23 mouse cellular contexts compared by ENCODE assay signal in genomic region chrX:52181401-52181800, GRCm38 (mm10). TPM values are rescaled to one million over a fixed set of nuclear protein-coding genes. Genes with fewer than 3 reads are reported as not detected.
A peak's percentile ranks its signal among the peaks of the same experiment; 100 is the strongest.
DNase-seq lines count a peak whose midpoint lies in the region; ATAC-seq and TF ChIP-seq lines count a peak whose summit lies in the region.
"Had no signal": no experiment of that assay in that cellular context is flagged by ENCODE, and none has a peak within 500 bp of the region (broad histone marks: within the 10 kb centered on the region; RNA-seq: fewer than 3 reads in every experiment).

No protein-coding gene starts in this region.

- no peaks in the 10 kb centered on the region for H3K9me3 ChIP-seq in forebrain, postnatal 0 days (ENCODE audit: low read length)
- no peaks in the 10 kb centered on the region for H3K9me3 ChIP-seq in forebrain, embryonic 14.5 days (replicated peaks; ENCODE audit: control insufficient read depth, low read length)
- H3K9me3 ChIP-seq in kidney, postnatal 0 days (replicated peaks; ENCODE audit: low read length) = no peaks in the 10 kb centered on the region
- H3K9me3 ChIP-seq: embryonic facial prominence, embryonic 12.5 days; embryonic facial prominence, embryonic 15.5 days; forebrain, embryonic 15.5 days; hindbrain, embryonic 12.5 days; hindbrain, embryonic 15.5 days had no signal

- 51% methylated on average over 2 of the region's 2 CpGs for WGBS in forebrain, postnatal 0 days
- 68% methylated on average over 2 of the region's 2 CpGs for WGBS in forebrain, embryonic 14.5 days
- 58% methylated on average over 2 of the region's 2 CpGs for WGBS in kidney, postnatal 0 days

- no peaks in the 10 kb centered on the region; the same call in 1 of the 2 replicates for H3K4me1 ChIP-seq in forebrain, postnatal 0 days (ENCODE audit: insufficient read depth)
- H3K4me1 ChIP-seq in forebrain, embryonic 14.5 days (ENCODE audit: control insufficient read depth, insufficient read depth, low read length) = no peaks in the 10 kb centered on the region
- H3K4me1 ChIP-seq in kidney, postnatal 0 days (replicated peaks; ENCODE audit: insufficient read depth, low read length) = no peaks in the 10 kb centered on the region
- H3K4me1 ChIP-seq: embryonic facial prominence, embryonic 15.5 days; hindbrain, embryonic 12.5 days; hindbrain, embryonic 15.5 days had no signal

- H3K27ac ChIP-seq in forebrain, postnatal 0 days (ENCODE audit: low read depth, low read length) = no peak overlapping the region
- H3K27ac ChIP-seq in forebrain, embryonic 14.5 days (ENCODE audit: low read depth, low read length) = no peak overlapping the region
- no peak overlapping the region for H3K27ac ChIP-seq in kidney, postnatal 0 days
- H3K27ac ChIP-seq: embryonic facial prominence, embryonic 12.5 days; embryonic facial prominence, embryonic 15.5 days; forebrain, embryonic 15.5 days; gastrocnemius, adult 2 months; hindbrain, embryonic 12.5 days; hindbrain, embryonic 15.5 days had no signal

- DNase-seq in forebrain, postnatal 0 days = peak; percentile 4
- DNase-seq in forebrain, embryonic 14.5 days (ENCODE audit: low spot score) = no peak
- peak; percentile 8 for DNase-seq in kidney, postnatal 0 days (ENCODE audit: low spot score)
- no peak for DNase-seq in kidney, adult 9 months
- peak; percentile 45 for DNase-seq in layer of hippocampus, adult 9-11 months
- DNase-seq in layer of hippocampus, adult 9-10 months (ENCODE audit: low spot score) = no peak
- DNase-seq in right cerebral cortex, postnatal 10 days (ENCODE audit: low spot score in 2 of 2) = peak; percentile 25
- DNase-seq in right cerebral cortex, postnatal 25 days = no peak
- DNase-seq: adrenal gland, postnatal 10 days; adrenal gland, postnatal 36 days; cerebellum, adult 11 months; cerebellum, adult 2 months; cerebellum, adult 9-11 months; cerebellum, postnatal 25 days; gastrocnemius, adult 2 months; gastrocnemius, postnatal 14 days; heart, adult 11 months had no signal

- no peaks in the 10 kb centered on the region for H3K27me3 ChIP-seq in forebrain, postnatal 0 days (ENCODE audit: insufficient read depth, low read length)
- H3K27me3 ChIP-seq in forebrain, embryonic 14.5 days (replicated peaks; ENCODE audit: control insufficient read depth, insufficient read depth, low read length) = no peaks in the 10 kb centered on the region
- no peaks in the 10 kb centered on the region for H3K27me3 ChIP-seq in kidney, postnatal 0 days (ENCODE audit: insufficient read depth, low read length)
- H3K27me3 ChIP-seq: embryonic facial prominence, embryonic 12.5 days; embryonic facial prominence, embryonic 15.5 days; forebrain, embryonic 15.5 days; hindbrain, embryonic 12.5 days had no signal

- ATAC-seq in forebrain, postnatal 0 days = 0 out of 2 replicates have a peak, but pooled peaks have one; percentile 20
- no peak for ATAC-seq in forebrain, embryonic 14.5 days
- ATAC-seq in kidney, postnatal 0 days (replicated peaks; ENCODE audit: low FRiP score, low read depth) = no peak
- ATAC-seq: forebrain, embryonic 15.5 days had no signal

- no peaks in the 10 kb centered on the region for H3K36me3 ChIP-seq in forebrain, postnatal 0 days (ENCODE audit: insufficient read depth)
- H3K36me3 ChIP-seq in forebrain, embryonic 14.5 days (ENCODE audit: control insufficient read depth, insufficient read depth, low read length) = no peaks in the 10 kb centered on the region
- no peaks in the 10 kb centered on the region for H3K36me3 ChIP-seq in kidney, postnatal 0 days (ENCODE audit: insufficient read depth, low read length)
- H3K36me3 ChIP-seq: embryonic facial prominence, embryonic 12.5 days; embryonic facial prominence, embryonic 15.5 days; forebrain, embryonic 15.5 days; hindbrain, embryonic 12.5 days; hindbrain, embryonic 15.5 days had no signal

- H3K9ac ChIP-seq in forebrain, postnatal 0 days = no peak overlapping the region
- no peak overlapping the region for H3K9ac ChIP-seq in forebrain, embryonic 14.5 days (ENCODE audit: low read length)
- H3K9ac ChIP-seq in kidney, postnatal 0 days (ENCODE audit: low read depth, low read length) = no peak overlapping the region
- H3K9ac ChIP-seq: embryonic facial prominence, embryonic 12.5 days; embryonic facial prominence, embryonic 15.5 days; forebrain, embryonic 15.5 days; hindbrain, embryonic 12.5 days; hindbrain, embryonic 15.5 days had no signal

- no peak overlapping the region for H3K4me3 ChIP-seq in forebrain, postnatal 0 days (ENCODE audit: low read depth, low read length)
- no peak overlapping the region for H3K4me3 ChIP-seq in forebrain, embryonic 14.5 days (ENCODE audit: low read depth, low read length)
- no peak overlapping the region for H3K4me3 ChIP-seq in kidney, postnatal 0 days (replicated peaks; ENCODE audit: low read depth, low read length)
- H3K4me3 ChIP-seq: embryonic facial prominence, embryonic 12.5 days; embryonic facial prominence, embryonic 15.5 days; forebrain, embryonic 15.5 days; gastrocnemius, adult 2 months; hindbrain, embryonic 12.5 days; hindbrain, embryonic 15.5 days had no signal

- H3K4me2 ChIP-seq in forebrain, postnatal 0 days (ENCODE audit: low read depth) = no peak overlapping the region
- H3K4me2 ChIP-seq in forebrain, embryonic 14.5 days (ENCODE audit: low read length) = no peak overlapping the region
- H3K4me2 ChIP-seq in kidney, postnatal 0 days (ENCODE audit: low read length) = no peak overlapping the region
- H3K4me2 ChIP-seq: embryonic facial prominence, embryonic 12.5 days; embryonic facial prominence, embryonic 15.5 days; forebrain, embryonic 15.5 days; heart, embryonic 11.5 days; hindbrain, embryonic 12.5 days; hindbrain, embryonic 15.5 days had no signal

- TF ChIP-seq CTCF in forebrain, postnatal 0 days (IDR thresholded peaks at IDR 0.05; ENCODE audit: low read depth) = no peak
- TF ChIP-seq CTCF in kidney, postnatal 0 days (IDR thresholded peaks at IDR 0.05; ENCODE audit: low read depth) = no peak

RNA-seq across cellular contexts. Expression of gene Gpc4, which starts 16.3 kb away (rescaled TPM):
- 3.9 and 4.8 TPM in 2 replicates for total RNA-seq in forebrain, postnatal 0 days (2014; rRNA removed)
- polyA plus RNA-seq in forebrain, postnatal 0 days (2015; fragmentation: Nextera tagmentation; extraction: Ambion mirVana) = 10.7 and 12.7 TPM in 2 replicates
- polyA plus RNA-seq in forebrain, embryonic 14.5 days (2014; fragmentation: Nextera tagmentation; extraction: Ambion mirVana) = 25.0 and 25.4 TPM in 2 replicates
- 119 and 141 TPM in 2 replicates for polyA plus RNA-seq in kidney, postnatal 0 days (2015; fragmentation: Nextera tagmentation; extraction: Ambion mirVana)

Comparison
In these comparisons a context has a peak if more than half of its experiments do, and no peak if none do; other contexts are left out.
1. DNase-seq: peak in forebrain, postnatal 0 days (single experiment), kidney, postnatal 0 days (single experiment), layer of hippocampus, adult 9-11 months (single experiment) and right cerebral cortex, postnatal 10 days (2 of 2); none in forebrain, embryonic 14.5 days (single experiment), kidney, adult 9 months (single experiment), layer of hippocampus, adult 9-10 months (single experiment) and right cerebral cortex, postnatal 25 days (single experiment).